10 mouse cellular contexts compared by ENCODE assay signal in the genomic region with DNA sequence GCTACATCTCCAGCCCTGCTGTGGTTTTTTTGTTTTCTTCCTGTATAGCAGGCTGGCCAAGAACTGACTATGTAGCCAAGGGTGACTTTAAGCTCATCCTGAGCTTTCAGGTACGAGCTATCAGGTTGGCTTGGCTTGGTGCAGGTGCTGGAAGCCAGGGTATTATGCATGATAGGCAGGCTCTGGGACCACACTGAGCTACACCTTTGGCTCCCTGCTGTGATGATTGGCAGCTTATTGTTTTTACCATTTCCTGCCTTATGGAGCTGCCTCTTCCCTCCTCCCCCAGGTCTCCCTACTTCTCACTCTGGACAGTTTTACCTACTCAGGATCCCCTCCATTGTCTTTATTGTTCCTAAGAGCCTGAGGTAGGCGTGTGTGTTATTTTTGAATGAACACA. TPM values are rescaled to one million over a fixed set of nuclear protein-coding genes. Genes with fewer than 3 reads are reported as not detected.
DNase-seq lines count a peak whose midpoint lies in the region; ATAC-seq lines count a peak whose summit lies in the region.
"Had no signal": no experiment of that assay in that cellular context is flagged by ENCODE, and none has a peak within 500 bp of the region (broad histone marks: within the 10 kb centered on the region; RNA-seq: fewer than 3 reads in every experiment).

No protein-coding gene starts in this region.

- H3K27me3 ChIP-seq in kidney, embryonic 15.5 days = no peaks in the 10 kb centered on the region
- H3K27me3 ChIP-seq in hindbrain, embryonic 15.5 days = no peaks in the 10 kb centered on the region
- no peaks in the 10 kb centered on the region for H3K27me3 ChIP-seq in midbrain, embryonic 14.5 days (ENCODE audit: control insufficient read depth, insufficient read depth, low read length)

- no peak for DNase-seq in kidney, postnatal 4 days
- DNase-seq in midbrain, embryonic 14.5 days = no peak
- DNase-seq in right cerebral cortex, postnatal 10 days (ENCODE audit: low spot score in 2 of 2) = no peak
- DNase-seq in B cell, adult 2 months = no peak
- DNase-seq in layer of hippocampus, postnatal 14 days (ENCODE audit: low spot score in 2 of 2) = no peak
- DNase-seq: gastrocnemius, postnatal 36 days had no signal

- no peak overlapping the region for H3K27ac ChIP-seq in kidney, embryonic 15.5 days
- H3K27ac ChIP-seq in brown adipose tissue, adult 24 weeks (replicated peaks; ENCODE audit: low read depth, low read length) = peak overlapping the region; percentile 23; the same call in 1 of the 2 replicates
- H3K27ac ChIP-seq in hindbrain, embryonic 15.5 days (replicated peaks) = no peak overlapping the region
- no peak overlapping the region for H3K27ac ChIP-seq in midbrain, embryonic 14.5 days (replicated peaks; ENCODE audit: low read depth, low read length)

- H3K4me1 ChIP-seq in kidney, embryonic 15.5 days = peaks cover 20% of the 10 kb centered on the region
- H3K4me1 ChIP-seq in brown adipose tissue, adult 24 weeks (ENCODE audit: control insufficient read depth, insufficient read depth, insufficient read length, low read length) = peaks cover 10% of the 10 kb centered on the region
- peaks cover 33% of the 10 kb centered on the region for H3K4me1 ChIP-seq in hindbrain, embryonic 15.5 days (replicated peaks)
- H3K4me1 ChIP-seq in midbrain, embryonic 14.5 days (ENCODE audit: control insufficient read depth, insufficient read depth, low read length) = peaks cover 24% of the 10 kb centered on the region

- 77% methylated on average over 2 of the region's 2 CpGs for WGBS in kidney, embryonic 15.5 days
- 60% methylated on average over 2 of the region's 2 CpGs for WGBS in hindbrain, embryonic 15.5 days
- WGBS in midbrain, embryonic 14.5 days = 68% methylated on average over 2 of the region's 2 CpGs

- H3K4me3 ChIP-seq in kidney, embryonic 15.5 days (replicated peaks) = peak overlapping the region; percentile 99
- H3K4me3 ChIP-seq in brown adipose tissue, adult 24 weeks (ENCODE audit: insufficient read depth, low read depth, low read length) = peak overlapping the region; percentile 97
- H3K4me3 ChIP-seq in hindbrain, embryonic 15.5 days = peak overlapping the region; percentile 87
- H3K4me3 ChIP-seq in midbrain, embryonic 14.5 days (replicated peaks; ENCODE audit: low read depth, low read length) = peak overlapping the region; percentile 98; the same call in 1 of the 2 replicates

- no peaks in the 10 kb centered on the region for H3K9me3 ChIP-seq in kidney, embryonic 15.5 days (replicated peaks)
- no peaks in the 10 kb centered on the region for H3K9me3 ChIP-seq in hindbrain, embryonic 15.5 days
- H3K9me3 ChIP-seq in midbrain, embryonic 14.5 days (ENCODE audit: control insufficient read depth, low read length) = no peaks in the 10 kb centered on the region

- peak overlapping the region; percentile 88 for H3K4me2 ChIP-seq in kidney, embryonic 15.5 days
- H3K4me2 ChIP-seq in hindbrain, embryonic 15.5 days = peak overlapping the region; percentile 70
- peak overlapping the region; percentile 84 for H3K4me2 ChIP-seq in midbrain, embryonic 14.5 days (ENCODE audit: low read length)

- ATAC-seq in kidney, embryonic 15.5 days (replicated peaks; ENCODE audit: low FRiP score) = no peak
- no peak for ATAC-seq in hindbrain, embryonic 15.5 days (ENCODE audit: low FRiP score, low read depth)
- no peak for ATAC-seq in midbrain, embryonic 14.5 days (ENCODE audit: low FRiP score, low TSS enrichment)
- ATAC-seq: activated CD4-positive, CD25-positive, alpha-beta regulatory T cell, adult 4 months had no signal

- 0 out of 2 replicates have a peak overlapping the region, but pooled peaks have one; percentile 87 for H3K9ac ChIP-seq in kidney, embryonic 15.5 days
- H3K9ac ChIP-seq in hindbrain, embryonic 15.5 days = peak overlapping the region; percentile 35; the same call in 1 of the 2 replicates
- peak overlapping the region; percentile 31; the same call in 1 of the 2 replicates for H3K9ac ChIP-seq in midbrain, embryonic 14.5 days (replicated peaks; ENCODE audit: low read length)

- H3K36me3 ChIP-seq in kidney, embryonic 15.5 days = peaks cover 38% of the 10 kb centered on the region
- H3K36me3 ChIP-seq in hindbrain, embryonic 15.5 days = peaks cover 29% of the 10 kb centered on the region
- peaks cover 34% of the 10 kb centered on the region for H3K36me3 ChIP-seq in midbrain, embryonic 14.5 days (ENCODE audit: control insufficient read depth, insufficient read depth, low read length)

RNA-seq across cellular contexts. Expression of a gene that starts 1.0 kb away (rescaled TPM):
- polyA plus RNA-seq in kidney, embryonic 15.5 days (2015; fragmentation: Nextera tagmentation; extraction: Ambion mirVana) = not detected in 2 replicates
- polyA plus RNA-seq in brown adipose tissue, adult 24 weeks (2012; ENCODE audit: insufficient read depth, insufficient read length, missing spikeins) = not detected in 2 replicates
- not detected in 2 replicates for polyA plus RNA-seq in hindbrain, embryonic 15.5 days (2015; fragmentation: Nextera tagmentation; extraction: Ambion mirVana)
- not detected in 2 replicates for polyA plus RNA-seq in midbrain, embryonic 14.5 days (2014; fragmentation: Nextera tagmentation; extraction: Ambion mirVana)
- total RNA-seq in layer of hippocampus, postnatal 14 days (2021) = not detected
- total RNA-seq: gastrocnemius, postnatal 36 days had no signal
- polyA plus RNA-seq: activated CD4-positive, CD25-positive, alpha-beta regulatory T cell, adult 4 months had no signal

RNA-seq across cellular contexts. Expression of a gene that starts 1.6 kb away (rescaled TPM):
- polyA plus RNA-seq in kidney, embryonic 15.5 days (2015; fragmentation: Nextera tagmentation; extraction: Ambion mirVana) = 44.6 and 46.6 TPM in 2 replicates
- polyA plus RNA-seq in brown adipose tissue, adult 24 weeks (2012; ENCODE audit: insufficient read depth, insufficient read length, missing spikeins) = 91.0 and 96.9 TPM in 2 replicates
- polyA plus RNA-seq in hindbrain, embryonic 15.5 days (2015; fragmentation: Nextera tagmentation; extraction: Ambion mirVana) = 44.9 and 47.8 TPM in 2 replicates
- polyA plus RNA-seq in midbrain, embryonic 14.5 days (2014; fragmentation: Nextera tagmentation; extraction: Ambion mirVana) = 47.3 and 53.6 TPM in 2 replicates
- total RNA-seq in layer of hippocampus, postnatal 14 days (2021) = 10 to 100 TPM; 51.5 TPM

RNA-seq across cellular contexts. Expression of a gene that starts 14.2 kb away (rescaled TPM):
- polyA plus RNA-seq in kidney, embryonic 15.5 days (2015; fragmentation: Nextera tagmentation; extraction: Ambion mirVana) = 66.5 and 84.0 TPM in 2 replicates
- 70.1 and 80.7 TPM in 2 replicates for polyA plus RNA-seq in brown adipose tissue, adult 24 weeks (2012; ENCODE audit: insufficient read depth, insufficient read length, missing spikeins)
- polyA plus RNA-seq in hindbrain, embryonic 15.5 days (2015; fragmentation: Nextera tagmentation; extraction: Ambion mirVana) = 34.2 and 44.3 TPM in 2 replicates
- polyA plus RNA-seq in midbrain, embryonic 14.5 days (2014; fragmentation: Nextera tagmentation; extraction: Ambion mirVana) = 39.1 and 46.7 TPM in 2 replicates
- 10 to 100 TPM; 11.8 to 12.6 TPM for total RNA-seq in layer of hippocampus, postnatal 14 days (2021)

RNA-seq across cellular contexts. Expression of a gene that starts 59.4 kb away (rescaled TPM):
- polyA plus RNA-seq in kidney, embryonic 15.5 days (2015; fragmentation: Nextera tagmentation; extraction: Ambion mirVana) = 0.17 TPM in 1 of 2 replicates, not detected in the other
- not detected in 2 replicates for polyA plus RNA-seq in brown adipose tissue, adult 24 weeks (2012; ENCODE audit: insufficient read depth, insufficient read length, missing spikeins)
- 0.09 and 0.16 TPM in 2 replicates for polyA plus RNA-seq in hindbrain, embryonic 15.5 days (2015; fragmentation: Nextera tagmentation; extraction: Ambion mirVana)
- 0.09 TPM in 2 replicates for polyA plus RNA-seq in midbrain, embryonic 14.5 days (2014; fragmentation: Nextera tagmentation; extraction: Ambion mirVana)
- not detected for total RNA-seq in layer of hippocampus, postnatal 14 days (2021)
- total RNA-seq: gastrocnemius, postnatal 36 days had no signal
- polyA plus RNA-seq: activated CD4-positive, CD25-positive, alpha-beta regulatory T cell, adult 4 months had no signal

Comparison
In these comparisons a context has a peak if more than half of its experiments do, and no peak if none do; other contexts are left out.
1. H3K9ac ChIP-seq: peak in every context shown above with its lines; median percentile 87 in kidney, embryonic 15.5 days; 35 in hindbrain, embryonic 15.5 days; 31 in midbrain, embryonic 14.5 days.